Mouse (Mus musculus): ENCODE data around the gene Esyt1.

DNA sequence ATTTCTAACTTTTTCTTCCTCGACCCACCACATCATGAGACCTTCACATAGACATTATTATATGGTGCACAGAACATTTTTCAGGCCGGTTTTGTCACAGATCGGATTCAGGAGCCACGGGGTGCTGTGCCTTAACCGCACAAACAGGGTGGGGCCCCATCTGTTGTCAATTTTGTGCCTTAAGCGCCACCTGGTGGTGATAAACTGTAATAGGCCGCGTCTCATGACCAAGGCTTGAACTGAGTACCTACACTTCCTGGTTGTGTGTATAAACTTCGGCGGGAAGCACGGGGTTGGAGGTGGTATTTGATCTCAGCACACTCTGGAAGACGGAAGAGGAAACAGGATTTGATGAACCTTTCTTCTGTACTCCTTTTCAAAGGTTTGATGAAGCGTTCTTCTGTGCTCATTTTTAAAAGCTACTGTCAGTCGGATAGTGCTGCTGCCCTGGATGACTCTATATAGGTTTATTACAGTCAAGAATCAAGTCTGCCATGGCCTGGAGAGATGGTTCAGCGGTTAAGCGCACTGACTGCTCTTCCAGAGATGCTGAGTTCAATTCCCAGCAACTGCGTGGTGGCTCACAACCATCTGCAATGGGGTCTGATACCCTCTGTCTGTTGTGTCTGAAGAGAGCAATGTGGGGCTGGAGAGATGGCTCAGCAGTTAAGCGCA lies 10.7 kb upstream of the Esyt1 start:
- peak; percentile 61; the same call in 1 of the 2 replicates for TF ChIP-seq CTCF (IDR thresholded peaks at IDR 0.05; ENCODE audit: insufficient read depth, low read depth, low read length)
- no peak for TF ChIP-seq POLR2A (IDR thresholded peaks at IDR 0.05; ENCODE audit: insufficient read depth, low read depth, low read length)

Data from olfactory bulb, adult 2 months (tissue).